Mouse (Mus musculus) spleen, adult 2 months (tissue): ENCODE measurements around the gene Rpap3.

Experiments used
- CTCF ChIP-seq: fragments of 200-500 bp; IDR thresholded peaks from 2 replicates; pipeline ENCODE4 v1.5.1; 2011; ENCODE audit warnings: mild to moderate bottlenecking, inconsistent platforms; ENCODE audit not compliant: insufficient read depth, insufficient read length, insufficient replicate concordance; ENCODE audit errors: extremely low read depth
- POLR2A ChIP-seq: fragments of 200-500 bp; IDR thresholded peaks from 2 replicates; pipeline ENCODE4 v1.6.1; 2011; ENCODE audit warnings: low read depth, low read length, inconsistent platforms

GRCm38 (mm10) chr15:97717861-97718534 lies 12.4 kb upstream of the Rpap3 start:
- TF ChIP-seq CTCF (peak; percentile 86), POLR2A (no peak)
